Mouse (Mus musculus): ENCODE data around the gene Dnajc16.

Dnajc16 gene

GRCm38 (mm10) chr4:141725738-141726137, 65.0 kb downstream of the Dnajc16 start:
- intact Hi-C loops (cut with DNase I) = no loop called here

GRCm38 (mm10) chr4:141725277-141725676, 65.5 kb downstream of the Dnajc16 start:
- intact Hi-C loops (cut with DNase I) = no loop called here

- intact Hi-C loops (cut with DNase I) = no loop called here
Measured at GRCm38 (mm10) chr4:141724594-141724993, 66.1 kb downstream of the Dnajc16 start.

DNA sequence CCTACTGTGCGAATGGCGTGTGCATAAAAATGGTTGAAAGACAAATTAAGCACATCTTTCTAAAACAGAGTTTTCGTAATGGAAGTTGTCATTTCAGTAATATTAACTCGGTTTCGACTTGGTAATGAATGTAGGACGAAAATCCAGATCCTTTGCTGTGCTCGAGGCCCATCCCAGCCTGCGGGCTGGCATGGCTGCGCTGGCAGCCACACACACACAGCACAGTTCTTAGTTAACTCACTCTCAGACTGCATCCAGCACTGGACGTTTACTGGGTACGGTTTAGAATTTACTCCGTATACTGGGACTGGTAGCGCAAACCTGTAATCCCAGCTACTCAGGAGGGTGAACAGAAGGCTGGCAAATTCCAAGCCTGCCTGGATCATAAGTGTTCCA, 67.1 kb downstream of the Dnajc16 start:
- intact Hi-C loops (cut with DNase I) = no loop called here

DNA sequence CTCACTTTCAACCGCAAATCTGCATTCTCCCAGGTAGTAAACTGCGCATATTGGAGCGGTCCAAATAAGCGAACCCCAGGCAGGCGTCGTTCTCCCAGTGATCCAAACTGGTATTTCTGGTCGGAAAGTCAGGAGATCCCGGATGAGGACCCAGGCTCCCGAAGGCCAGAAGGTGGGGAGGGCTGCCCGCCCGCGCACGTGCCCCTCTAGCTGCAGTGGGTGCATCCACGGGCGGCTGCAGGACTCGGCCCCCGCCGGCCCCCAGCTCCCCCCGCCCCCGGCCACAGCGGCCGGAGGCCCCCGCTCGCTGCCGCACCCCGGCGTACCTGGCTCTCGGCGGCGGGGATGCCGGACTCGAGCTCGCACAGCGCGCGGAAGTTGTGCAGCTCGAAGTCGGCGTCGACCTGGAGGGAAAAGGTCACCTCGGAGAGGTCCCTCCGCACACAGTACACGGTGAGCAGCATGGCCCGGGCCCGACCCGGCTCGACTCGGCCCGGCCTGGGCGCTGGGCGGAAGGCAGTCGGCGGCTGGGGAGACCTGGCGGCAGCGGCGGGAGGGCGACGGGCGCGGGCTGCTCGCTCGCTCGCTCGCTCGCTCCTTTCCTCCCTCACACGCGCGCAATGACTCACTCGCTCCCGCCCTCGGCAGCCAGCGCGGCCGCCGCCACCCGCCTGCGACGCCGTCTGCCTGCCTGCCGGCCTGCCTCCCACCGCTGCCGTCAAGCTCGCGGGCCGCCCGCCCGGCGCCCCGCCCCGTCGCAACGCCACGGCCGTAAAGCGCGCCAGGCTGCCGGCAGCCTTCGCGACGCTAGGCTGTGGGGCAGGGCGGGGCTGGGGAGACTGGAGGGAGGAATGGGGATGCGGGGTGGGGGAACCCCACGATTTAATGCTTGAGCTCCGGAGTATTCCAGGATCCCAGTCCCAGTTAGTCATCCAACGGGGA, 67.7 kb downstream of the Dnajc16 start, which contains the start of gene Ddi2:
Gene Ddi2 (minus strand): TSS at position 689 of the 942 bp plus-strand sequence.
- intact Hi-C loops (cut with DNase I) = no loop called here

DNA sequence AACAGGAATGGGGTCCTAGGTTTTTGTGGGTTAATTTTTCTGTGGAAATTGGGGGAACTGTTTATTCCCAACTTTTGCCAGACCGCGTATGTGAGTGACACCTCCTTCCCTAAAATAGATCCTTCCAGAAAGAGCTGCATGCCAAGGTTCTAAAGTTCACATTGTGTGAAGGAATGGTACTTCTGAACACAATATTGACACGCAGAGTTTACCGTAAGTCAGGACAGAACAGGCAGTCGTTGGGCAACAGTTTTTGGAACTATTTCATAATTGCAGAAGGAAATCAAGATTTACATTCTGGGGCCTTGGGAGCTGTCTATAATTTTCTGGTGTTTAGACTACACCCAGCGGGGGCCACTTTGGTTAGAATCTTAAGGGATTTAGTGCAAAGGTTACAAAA, 68.8 kb downstream of the Dnajc16 start:
- intact Hi-C loops (cut with DNase I) = no loop called here

DNA sequence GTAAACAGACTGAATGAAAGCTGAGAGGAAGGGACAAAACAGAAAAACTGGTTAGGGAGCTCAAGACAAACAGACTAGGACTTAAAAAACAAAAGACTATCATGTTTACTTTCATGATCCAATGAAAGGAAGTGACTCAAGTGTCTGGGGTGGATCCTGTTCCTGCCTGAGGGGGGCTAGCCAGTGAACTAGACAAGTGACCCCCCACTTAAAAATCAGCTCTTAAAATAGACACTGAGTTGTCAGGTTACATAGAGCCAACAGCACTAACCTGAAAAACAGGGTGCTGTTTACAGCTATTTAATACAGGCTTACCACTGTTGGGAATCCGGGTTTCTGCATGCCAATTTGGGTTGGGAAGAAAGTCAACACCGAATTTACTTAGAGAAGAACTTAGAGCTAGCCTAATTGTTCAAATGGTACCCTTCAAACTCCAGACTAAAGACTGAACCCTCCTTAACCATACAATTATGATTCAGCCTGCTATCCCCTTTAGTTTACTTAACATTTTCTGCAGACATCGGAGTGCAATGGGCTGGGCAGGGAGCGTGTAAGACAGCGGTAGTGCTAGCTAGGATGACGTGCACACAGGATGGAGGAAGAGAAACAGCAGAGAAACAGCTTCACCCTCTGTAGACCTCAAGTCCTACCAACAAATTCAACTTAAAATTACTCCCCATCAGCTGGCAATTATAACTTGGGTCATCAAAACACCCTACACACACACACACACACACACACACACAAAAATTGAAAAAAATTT, 69.8 kb downstream of the Dnajc16 start:
- intact Hi-C loops (cut with DNase I) = no loop called here

DNA sequence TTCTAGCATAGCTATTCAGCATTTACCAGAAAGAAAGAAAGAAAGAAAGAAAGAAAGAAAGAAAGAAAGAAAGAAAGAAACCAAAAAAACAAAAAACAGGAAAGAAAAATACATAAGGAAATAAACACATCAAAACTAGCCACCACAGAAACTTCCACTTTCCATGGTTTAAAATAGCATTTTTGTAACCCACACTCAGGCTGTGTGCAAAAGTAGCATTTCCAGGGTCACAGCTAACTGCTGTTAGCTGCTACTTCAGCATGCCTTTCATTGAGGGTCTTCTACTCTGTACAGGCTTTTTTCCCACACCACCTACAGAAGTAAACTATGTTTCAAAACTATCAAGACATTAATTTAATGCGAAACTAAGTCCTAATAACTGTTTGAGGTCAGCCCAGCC, 71.4 kb downstream of the Dnajc16 start:
- intact Hi-C loops (cut with DNase I) = no loop called here

DNA sequence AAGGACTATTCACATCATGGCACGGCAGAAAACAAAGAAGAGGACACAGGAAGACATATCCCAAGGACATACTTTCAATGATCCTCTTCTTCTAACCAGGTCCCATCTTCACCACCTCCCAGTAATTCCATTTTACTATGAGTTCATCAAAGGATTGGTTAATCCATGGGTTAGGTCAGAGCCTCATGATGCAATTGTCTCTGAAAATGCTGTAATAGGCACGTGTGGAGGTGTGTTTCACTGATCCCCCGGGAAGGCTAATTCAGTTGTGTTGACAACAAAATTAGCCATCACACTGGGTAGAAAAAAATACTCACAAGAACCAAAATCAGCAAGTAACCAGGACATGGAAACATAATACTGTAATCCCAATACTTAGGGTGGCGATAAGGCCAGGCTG, 73.1 kb downstream of the Dnajc16 start:
- intact Hi-C loops (cut with DNase I) = no loop called here

GRCm38 (mm10) chr4:141715027-141715426, 75.7 kb downstream of the Dnajc16 start:
- intact Hi-C loops (cut with DNase I) = no loop called here

- intact Hi-C loops (cut with DNase I) = no loop called here
Measured at GRCm38 (mm10) chr4:141713598-141714142, 77.1 kb downstream of the Dnajc16 start.

GRCm38 (mm10) chr4:141711250-141711649, 79.5 kb downstream of the Dnajc16 start:
- intact Hi-C loops (cut with DNase I) = no loop called here

Measured in adrenal gland (tissue).